Mouse (Mus musculus): ENCODE measurements around the gene Hdac4.

- TF ChIP-seq CTCF (IDR thresholded peaks at IDR 0.05; ENCODE audit: extremely low read depth, insufficient read depth, low read length) (no peak), POLR2A (IDR thresholded peaks at IDR 0.05; ENCODE audit: extremely low read depth, insufficient read depth, low read length) (no peak)
Observed at GRCm38 (mm10) chr1:92103377-92103776, 92.1 kb downstream of the Hdac4 start.
